Mouse (Mus musculus): ENCODE measurements at regions not wholly inside any gene's neighbourhood (a gene's known extent, or its start where the extent isn't known, plus 50 kb on each side); places are given as distances from the start of the nearest gene placed in this dataset.

DNA sequence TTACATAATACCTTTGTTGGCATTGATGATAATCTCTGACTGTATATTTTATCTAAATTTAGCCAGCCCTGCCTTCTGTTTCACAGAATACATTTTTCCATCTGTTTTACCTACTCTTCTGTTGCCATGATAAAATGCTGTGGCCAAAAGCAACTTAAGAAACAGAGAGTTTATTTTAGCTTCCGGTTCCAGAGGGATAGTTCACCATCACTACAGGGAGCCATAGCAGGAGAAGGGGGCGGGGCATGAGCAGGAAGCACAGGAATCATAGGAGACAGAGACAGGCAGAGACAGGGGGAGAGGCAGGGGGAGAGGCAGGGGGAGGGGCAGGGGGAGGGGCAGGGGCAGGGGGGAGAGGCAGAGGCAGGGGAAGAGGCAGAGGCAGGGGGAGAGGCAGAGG, 72.8 kb upstream of the Plcz1 start:
- no peak for TF ChIP-seq CTCF (IDR thresholded peaks at IDR 0.05; ENCODE audit: low read depth, low read length)
- no peak for TF ChIP-seq POLR2AphosphoS5 (IDR thresholded peaks at IDR 0.05; ENCODE audit: insufficient replicate concordance, low read depth, low read length)
- TF ChIP-seq GATA1 (IDR thresholded peaks at IDR 0.05; ENCODE audit: borderline replicate concordance, low read length), result no peak

Data from G1E (cell line).